Mouse (Mus musculus) testis, adult 10 weeks (tissue): ENCODE measurements around the gene Gpr156. TPM values are rescaled to one million over a fixed set of nuclear protein-coding genes. Genes with fewer than 3 reads are reported as not detected.

Source experiments
- polyA plus RNA-seq: library from polyadenylated mRNA; stranded (reverse); fragments of 350-450 nt; fragmentation: Illumina TruSeq; extraction: RNeasy Lipid Tissue Mini Kit (QIAGEN cat#74804); gene quantifications from one replicate; pipeline ENCODE4 v1.2.3, GENCODE M21; 2014; ENCODE audit warnings: low read depth, low replicate concordance

The Gpr156 gene
- polyA plus RNA-seq, result 0.80 TPM

GRCm38 (mm10) chr16:37916138-37916817, at the start of gene Gpr156:
TSS of gene Gpr156 (plus strand) at chr16:37916496.

GRCm38 (mm10) chr16:37867791-37868505, 48.3 kb upstream of the Gpr156 start, which contains the start of gene Lrrc58:
TSS of gene Lrrc58 (plus strand) at chr16:37868389.

Other genes with a start within 250 kb of the Gpr156 start
- 8.6 TPM for gene Fstl1, start 139.6 kb upstream of the Gpr156 start, polyA plus RNA-seq
- 1.7 TPM for gene Gm36028, start 55.4 kb upstream of the Gpr156 start, polyA plus RNA-seq
- 28.1 TPM for gene Lrrc58, start 48.1 kb upstream of the Gpr156 start, polyA plus RNA-seq
- 300 TPM for gene Gsk3b, start 172.5 kb downstream of the Gpr156 start, polyA plus RNA-seq